Mouse (Mus musculus) olfactory bulb, adult 2 months (tissue): ENCODE results near the gene H1foo.

ENCODE experiments used
- CTCF ChIP-seq: fragments of 200-500 bp; IDR thresholded peaks from 2 replicates; pipeline ENCODE4 v1.5.1; 2012; ENCODE audit warnings: low read depth, mild to moderate bottlenecking, low read length, moderate library complexity; ENCODE audit not compliant: insufficient read depth
- POLR2A ChIP-seq: fragments of 200-500 bp; IDR thresholded peaks from 2 replicates; pipeline ENCODE4 v1.6.1; 2012; ENCODE audit warnings: mild to moderate bottlenecking, low read depth, low read length, moderate library complexity; ENCODE audit not compliant: insufficient read depth

GRCm38 (mm10) chr6:115975606-115976005, 30.9 kb downstream of the H1foo start:
- TF ChIP-seq CTCF (no peak), POLR2A (no peak)
